Mouse (Mus musculus) Patski (cell line): ENCODE data around the gene Chchd1. TPM values are rescaled to one million over a fixed set of nuclear protein-coding genes. Genes with fewer than 3 reads are reported as not detected.

ENCODE experiments used
- ATAC-seq: fragments of 100-300 bp; one replicate; pipeline ENCODE4 v1.8.0; 2021
- CTCF ChIA-PET: fragments of 350-600 bp; sonication (Branson Sonifier 250); formaldehyde crosslinking; loops from one replicate; lab custom pipeline; 2022; ENCODE audit warnings: inconsistent platforms; lab: Charles Lee
- POLR2A ChIA-PET: fragments of 350-600 bp; sonication (Branson Sonifier 250); formaldehyde crosslinking; loops from one replicate; lab custom pipeline; 2022; ENCODE audit warnings: antibody characterized with exemption, inconsistent platforms; lab: Charles Lee
- DNase-seq: peaks from one replicate; pipeline ENCODE4 v3.0.0-alpha.2; 2011; ENCODE audit warnings: low read depth, low spot score
- H3K27me3 ChIP-seq: fragments of 371-371 bp; one replicate; pipeline ENCODE4 v1.5.1; 2021
- CTCF ChIP-seq: fragments of 100-300 bp; IDR thresholded peaks from one replicate; pipeline ENCODE4 v1.5.1; 2021
- in situ Hi-C: fragments of 300-500 bp; cut with MboI; formaldehyde crosslinking; loops from 3 replicates; pipeline ENCODE4 v1.11.1; 2018; ENCODE audit warnings: low pct_unique_long_range_greater_than_20kb, mixed read lengths
- polyA plus RNA-seq: library from polyadenylated mRNA; unstranded; gene quantifications from one replicate; pipeline ENCODE4 v1.2.3, GENCODE M21; 2021

Gene Chchd1
- polyA plus RNA-seq, 1 experiment from 2014 or later, result 96.6 TPM

- CTCF ChIA-PET, result no interaction called here
- no peaks in the 10 kb centered on the region for H3K27me3 ChIP-seq
- POLR2A ChIA-PET, result no interaction called here
- ATAC-seq (no peak), DNase-seq (no peak)
- in situ Hi-C loops, result no loop called here
- TF ChIP-seq CTCF, result no peak
Observed at GRCm38 (mm10) chr14:20713832-20714231, 11.0 kb downstream of the Chchd1 start.

GRCm38 (mm10) chr14:20718443-20718842 lies 15.6 kb downstream of the Chchd1 start:
- POLR2A ChIA-PET, result no interaction called here
- H3K27me3 ChIP-seq, result no peaks in the 10 kb centered on the region
- no peak for ATAC-seq
- no peak for TF ChIP-seq CTCF
- CTCF ChIA-PET, result interaction anchor here (1.7 kb wide), 1 partner anchor 15 kb away, joined by 5 read pairs; no protein-coding TSS in a partner anchor
- in situ Hi-C loops, result no loop called here
- no peak for DNase-seq

GRCm38 (mm10) chr14:20719767-20720166 lies 17.0 kb downstream of the Chchd1 start:
- in situ Hi-C loops, result no loop called here
- TF ChIP-seq CTCF, result no peak
- H3K27me3 ChIP-seq, result no peaks in the 10 kb centered on the region
- DNase-seq (no peak), ATAC-seq (no peak)
- ChIA-PET CTCF (no interaction called here), POLR2A (no interaction called here)

- ATAC-seq (no peak), DNase-seq (no peak)
- in situ Hi-C loops, result no loop called here
- TF ChIP-seq CTCF, result no peak
- CTCF ChIA-PET, result no interaction called here
- POLR2A ChIA-PET, result interaction anchor here (1.4 kb wide), 1 partner anchor 14 kb away, joined by 4 read pairs; the partner anchor contains the start of gene Zswim8
- H3K27me3 ChIP-seq, result no peaks in the 10 kb centered on the region
Observed at GRCm38 (mm10) chr14:20721371-20721770, 18.6 kb downstream of the Chchd1 start.

- ChIA-PET CTCF (interaction anchor here (1.5 to 1.8 kb wide), 2 partner anchors 10 to 14 kb away, joined by 6 to 7 read pairs; no protein-coding TSS in a partner anchor), POLR2A (no interaction called here)
- in situ Hi-C loops, result no loop called here
- no peak for TF ChIP-seq CTCF
- DNase-seq, result no peak
- ATAC-seq, result no peak
- no peaks in the 10 kb centered on the region for H3K27me3 ChIP-seq
Observed at GRCm38 (mm10) chr14:20723006-20723405, 20.2 kb downstream of the Chchd1 start.

- POLR2A ChIA-PET, result no interaction called here
- no peak for ATAC-seq
- DNase-seq, result no peak
- no peaks in the 10 kb centered on the region for H3K27me3 ChIP-seq
- no peak for TF ChIP-seq CTCF
- CTCF ChIA-PET, result interaction anchor here (1.5 to 1.8 kb wide), 2 partner anchors 9 to 13 kb away, joined by 6 to 7 read pairs; no protein-coding TSS in a partner anchor
- in situ Hi-C loops, result no loop called here
Observed at GRCm38 (mm10) chr14:20724043-20724442, 21.2 kb downstream of the Chchd1 start.

- CTCF ChIA-PET, result interaction anchor here (1.0 kb wide), 1 partner anchor 11 kb away, joined by 3 read pairs; no protein-coding TSS in a partner anchor
- POLR2A ChIA-PET, result interaction anchor here (1.3 kb wide), 1 partner anchor 19 kb away, joined by 3 read pairs; the partner anchor contains the start of gene Zswim8
- ATAC-seq (no peak), DNase-seq (no peak)
- no peaks in the 10 kb centered on the region for H3K27me3 ChIP-seq
- in situ Hi-C loops, result no loop called here
- no peak for TF ChIP-seq CTCF
Observed at GRCm38 (mm10) chr14:20725660-20726339, 23.0 kb downstream of the Chchd1 start.

- CTCF ChIA-PET, result no interaction called here
- DNase-seq (no peak), ATAC-seq (no peak)
- in situ Hi-C loops, result no loop called here
- no peaks in the 10 kb centered on the region for H3K27me3 ChIP-seq
- no peak for TF ChIP-seq CTCF
- POLR2A ChIA-PET, result no interaction called here
Observed at GRCm38 (mm10) chr14:20729871-20730270, 27.1 kb downstream of the Chchd1 start.

GRCm38 (mm10) chr14:20730853-20731602 lies 28.2 kb downstream of the Chchd1 start:
- in situ Hi-C loops, result no loop called here
- CTCF ChIA-PET, result no interaction called here
- TF ChIP-seq CTCF, result no peak
- H3K27me3 ChIP-seq, result no peaks in the 10 kb centered on the region
- DNase-seq, result no peak
- POLR2A ChIA-PET, result interaction anchor here (1.0 to 1.1 kb wide), 3 partner anchors 9 to 31 kb away, joined by 3 read pairs; partner anchors contain the start of gene Zswim8
- ATAC-seq, result no peak

GRCm38 (mm10) chr14:20733041-20733951 lies 30.5 kb downstream of the Chchd1 start:
- ChIA-PET POLR2A (interaction anchor here (1.0 to 1.4 kb wide), 3 partner anchors 25 to 62 kb away, joined by 3 to 4 read pairs (median 4); partner anchors contain the start of gene Zswim8), CTCF (interaction anchor here (1.2 to 1.7 kb wide), 2 partner anchors 9 to 16 kb away, joined by 5 to 6 read pairs; no protein-coding TSS in a partner anchor)
- ATAC-seq (no peak), DNase-seq (no peak)
- H3K27me3 ChIP-seq, result no peaks in the 10 kb centered on the region
- in situ Hi-C loops, result no loop called here
- TF ChIP-seq CTCF, result no peak
